Mouse (Mus musculus) ES-E14 (cell line): Measurements from ENCODE around the gene Crybb1. TPM values are rescaled to one million over a fixed set of nuclear protein-coding genes. Genes with fewer than 3 reads are reported as not detected.

Experiments used
- DNase-seq: peaks from one replicate; pipeline ENCODE4 v3.0.0-alpha.2; 2013; ENCODE audit warnings: low read depth, low spot score
- H3K27ac ChIP-seq: 2 replicates; pipeline ENCODE4 v1.5.1; 2012; ENCODE audit warnings: low read depth, mild to moderate bottlenecking, low read length, moderate library complexity, mixed read lengths; ENCODE audit not compliant: poor library complexity, insufficient read depth, severe bottlenecking
- H3K36me3 ChIP-seq: 2 replicates; pipeline ENCODE4 v1.6.1; 2012; ENCODE audit warnings: mild to moderate bottlenecking, low read length, moderate library complexity, mixed read lengths; ENCODE audit not compliant: control insufficient read depth, poor library complexity, insufficient read depth, severe bottlenecking
- H3K4me1 ChIP-seq, 2 experiments: fragments of 150-350 bp in 1 of 2; sonication (generic) in 1 of 2; 2 replicates each; pipeline ENCODE4 v1.6.1; 2012; ENCODE audit warnings: low read length in 2 of 2, mild to moderate bottlenecking in 1 of 2, mixed read lengths in 1 of 2; ENCODE audit not compliant: control insufficient read depth in 2 of 2, insufficient read depth in 2 of 2, poor library complexity in 1 of 2
- H3K4me3 ChIP-seq, 2 experiments: fragments of 150-350 bp in 1 of 2; sonication (generic) in 1 of 2; 2 replicates each; pipeline ENCODE4 v1.5.1; 2012; ENCODE audit warnings: low read length in 2 of 2, low read depth in 1 of 2, mild to moderate bottlenecking in 1 of 2, mixed read lengths in 1 of 2; ENCODE audit not compliant: insufficient read depth in 1 of 2, poor library complexity in 1 of 2, severe bottlenecking in 1 of 2
- H3K9ac ChIP-seq: 2 replicates; pipeline ENCODE4 v1.6.1; 2012; ENCODE audit warnings: low read depth, mild to moderate bottlenecking, low read length, mixed read lengths; ENCODE audit not compliant: poor library complexity, insufficient read depth, severe bottlenecking
- H3K9me3 ChIP-seq: fragments of 150-350 bp; sonication (generic); 2 replicates; pipeline ENCODE4 v1.6.1; 2012; ENCODE audit warnings: low read depth, mild to moderate bottlenecking, low read length; ENCODE audit not compliant: control insufficient read depth, insufficient read depth
- CHD2 ChIP-seq: IDR thresholded peaks from 2 replicates; pipeline ENCODE4 v1.6.1; 2014; ENCODE audit warnings: mild to moderate bottlenecking, low read depth, low read length, inconsistent platforms
- HCFC1 ChIP-seq: IDR thresholded peaks from 2 replicates; pipeline ENCODE4 v1.6.1; 2012; ENCODE audit warnings: low read length, inconsistent platforms, borderline replicate concordance; ENCODE audit not compliant: insufficient read depth
- MAFK ChIP-seq: IDR thresholded peaks from 2 replicates; pipeline ENCODE4 v1.6.1; 2014; ENCODE audit warnings: mild to moderate bottlenecking, low read depth, low read length, inconsistent platforms; ENCODE audit not compliant: insufficient read depth
- ZC3H11A ChIP-seq: IDR thresholded peaks from 2 replicates; pipeline ENCODE4 v1.6.1; 2012; ENCODE audit warnings: low read depth, mild to moderate bottlenecking, inconsistent platforms, low read length, borderline replicate concordance
- ZNF384 ChIP-seq: IDR thresholded peaks from 2 replicates; pipeline ENCODE4 v1.6.1; 2012; ENCODE audit warnings: low read depth, low read length, inconsistent platforms
- in situ Hi-C, 2 experiments: fragments of 600-800 bp; cut with MboI; formaldehyde crosslinking; loops; one replicate each; pipeline ENCODE4 v1.15.1; 2025; ENCODE audit warnings: low sequenced_read_pairs in 2 of 2, inconsistent platforms in 1 of 2; ENCODE audit not compliant: unreplicated experiment in 2 of 2
- total RNA-seq: library from RNA; depleted of rRNA; stranded (reverse); fragments of 300-350 nt; gene quantifications from 2 replicates; pipeline ENCODE4 v1.2.3, GENCODE M21; 2012

The Crybb1 gene
- total RNA-seq, 1 experiment, result not detected

- Histone ChIP-seq H3K4me3 (no peak overlapping the region), H3K9ac (no peak overlapping the region), H3K27ac (no peak overlapping the region), H3K36me3 (no peaks in the 10 kb centered on the region), H3K9me3 (no peaks in the 10 kb centered on the region), H3K4me1 (peaks cover 0 to 5% of the 10 kb centered on the region in 2 experiments; a peak in 2 of 4 replicates)
- in situ Hi-C loops, result loop anchor here in 1 of 2 experiments (25.0 kb wide), 1 partner anchor 95 kb away; the partner anchor contains the start of genes Hps4, Srrd and Tfip11
- no peak for DNase-seq
- TF ChIP-seq ZC3H11A (no peak), ZNF384 (no peak), HCFC1 (no peak), CHD2 (no peak), MAFK (no peak)
These were observed 13.2 kb upstream of the Crybb1 start for GRCm38 (mm10) chr5:112242361-112242778.

DNA sequence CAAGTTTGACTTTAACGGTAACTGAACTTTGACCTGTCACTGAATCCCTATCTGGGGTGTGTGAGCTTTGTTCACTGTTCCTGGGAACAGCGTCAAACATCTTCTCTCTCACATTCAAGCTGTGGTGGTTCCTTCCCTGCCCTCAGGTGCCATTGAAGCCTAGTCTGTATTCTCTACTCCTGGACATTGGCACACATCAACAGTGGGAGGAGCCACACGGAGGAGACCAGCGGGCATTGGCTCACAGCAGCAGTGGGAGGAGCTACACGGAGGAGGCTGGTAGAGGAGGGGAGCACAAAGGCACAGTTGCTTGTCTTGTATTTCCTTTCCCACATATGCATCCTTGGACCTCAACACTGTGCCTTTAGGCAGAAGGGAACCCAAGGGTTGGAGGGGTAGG lies 12.6 kb upstream of the Crybb1 start:
- H3K9ac ChIP-seq, result no peak overlapping the region
- H3K9me3 ChIP-seq, result no peaks in the 10 kb centered on the region
- TF ChIP-seq ZNF384, result no peak
- TF ChIP-seq ZC3H11A, result no peak
- TF ChIP-seq HCFC1, result no peak
- no peak for TF ChIP-seq CHD2
- TF ChIP-seq MAFK, result no peak
- in situ Hi-C loops, result loop anchor here in 1 of 2 experiments (25.0 kb wide), 1 partner anchor 94 kb away; the partner anchor contains the start of genes Hps4, Srrd and Tfip11
- no peak for DNase-seq
- no peaks in the 10 kb centered on the region for H3K36me3 ChIP-seq
- H3K4me1 ChIP-seq, result peaks cover 0 to 6% of the 10 kb centered on the region in 2 experiments; a peak in 2 of 4 replicates
- no peak overlapping the region for H3K4me3 ChIP-seq
- H3K27ac ChIP-seq, result no peak overlapping the region

- Histone ChIP-seq H3K27ac (no peak overlapping the region), H3K4me1 (peaks cover 0 to 7% of the 10 kb centered on the region in 2 experiments; a peak in 2 of 4 replicates)
- in situ Hi-C loops, result loop anchor here in 1 of 2 experiments (25.0 kb wide), 1 partner anchor 94 kb away; the partner anchor contains the start of genes Hps4, Srrd and Tfip11
These were observed 11.9 kb upstream of the Crybb1 start for GRCm38 (mm10) chr5:112243539-112244274.

DNA sequence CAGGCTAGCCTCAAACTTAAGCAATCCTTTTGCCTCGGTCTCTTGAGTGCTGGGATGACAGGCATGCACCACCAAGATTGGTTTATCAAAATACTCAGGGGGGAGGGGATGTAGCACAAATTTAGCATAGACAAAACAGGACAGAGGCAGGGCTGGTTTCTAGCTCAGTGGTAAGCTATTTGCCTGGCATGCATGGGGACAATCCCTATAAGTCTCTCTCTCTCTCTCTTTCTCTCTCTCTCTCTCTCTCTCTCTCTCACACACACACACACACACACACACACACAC lies 11.4 kb upstream of the Crybb1 start:
- H3K36me3 ChIP-seq, result no peaks in the 10 kb centered on the region
- H3K27ac ChIP-seq, result no peak overlapping the region
- H3K9me3 ChIP-seq, result no peaks in the 10 kb centered on the region
- TF ChIP-seq ZC3H11A, result no peak
- no peak for TF ChIP-seq HCFC1
- no peak overlapping the region for H3K4me3 ChIP-seq
- no peak overlapping the region for H3K9ac ChIP-seq
- in situ Hi-C loops, result loop anchor here in 1 of 2 experiments (25.0 kb wide), 1 partner anchor 93 kb away; the partner anchor contains the start of genes Hps4, Srrd and Tfip11
- no peak for DNase-seq
- peaks cover 0 to 7% of the 10 kb centered on the region in 2 experiments; a peak in 2 of 4 replicates for H3K4me1 ChIP-seq

More at GRCm38 (mm10) chr5:112243539-112244274, 11.9 kb upstream of the Crybb1 start:
- Histone ChIP-seq H3K4me3 (no peak overlapping the region), H3K36me3 (no peaks in the 10 kb centered on the region), H3K9ac (no peak overlapping the region), H3K9me3 (no peaks in the 10 kb centered on the region)
- TF ChIP-seq CHD2 (no peak), ZC3H11A (no peak), ZNF384 (no peak), MAFK (no peak), HCFC1 (no peak)
- no peak for DNase-seq
